Mouse (Mus musculus): Measurements from ENCODE around the gene Gm49337. TPM values are rescaled to one million over a fixed set of nuclear protein-coding genes. Genes with fewer than 3 reads are reported as not detected.

Gm49337 gene
- polyA plus RNA-seq, 1 experiment from 2014 or later: not detected

DNA sequence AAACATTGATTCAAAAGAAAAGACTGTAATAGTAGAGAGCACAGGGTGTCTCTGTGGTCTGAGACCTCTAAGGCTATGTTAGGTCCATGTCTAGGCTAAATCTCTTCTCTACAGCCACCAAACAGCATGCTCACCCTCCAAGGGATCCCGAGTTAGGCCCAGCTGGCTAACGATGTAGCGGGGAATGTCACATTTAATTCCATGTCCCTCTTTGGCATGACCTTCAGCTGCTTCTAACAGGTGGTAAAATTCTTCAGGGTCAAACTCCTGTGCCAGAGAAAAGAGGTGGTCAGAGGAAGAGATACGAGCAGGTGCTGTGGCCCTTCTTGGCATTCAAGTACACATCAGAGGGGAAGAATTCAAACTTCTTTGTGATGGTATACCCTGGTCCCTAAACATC lies 144.4 kb downstream of the Gm49337 start:
- Histone ChIP-seq H3K27me3 (ENCODE audit: insufficient read depth, poor library complexity, severe bottlenecking) (no peaks in the 10 kb centered on the region), H3K4me3 (no peak overlapping the region), H3K27ac (no peak overlapping the region), H3K36me3 (peaks cover 99% of the 10 kb centered on the region), H3K4me1 (replicated peaks) (no peaks in the 10 kb centered on the region), H3K9me3 (no peaks in the 10 kb centered on the region)
- WGBS: 95% methylated on average over 4 of the region's 4 CpGs
- no peak for DNase-seq (ENCODE audit: low spot score)

DNA sequence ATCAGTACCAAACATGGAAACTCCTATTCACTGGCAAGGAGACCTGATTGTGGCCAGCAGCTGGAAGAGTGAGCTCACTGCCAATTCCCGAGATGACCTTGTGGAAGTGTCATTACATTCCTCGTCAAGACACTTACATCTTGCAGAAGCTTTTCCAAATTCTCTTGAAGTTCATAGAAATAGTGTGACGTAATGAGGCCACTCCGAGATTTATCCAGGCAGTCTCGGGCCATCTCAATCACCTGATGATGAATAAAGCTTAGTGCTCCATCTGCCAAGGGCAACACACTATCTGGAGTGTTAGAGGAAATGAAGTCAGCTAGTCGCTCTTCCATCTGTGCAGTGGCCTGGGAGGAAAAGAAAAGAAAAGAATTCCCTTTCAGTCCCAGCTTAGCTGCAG lies 148.9 kb downstream of the Gm49337 start:
- Histone ChIP-seq H3K9me3 (no peaks in the 10 kb centered on the region), H3K27me3 (ENCODE audit: insufficient read depth, poor library complexity, severe bottlenecking) (no peaks in the 10 kb centered on the region), H3K36me3 (peaks cover 95% of the 10 kb centered on the region), H3K4me1 (replicated peaks) (no peaks in the 10 kb centered on the region), H3K4me3 (no peak overlapping the region), H3K27ac (no peak overlapping the region)
- no peak for DNase-seq (ENCODE audit: low spot score)
- WGBS: 94% methylated on average over 6 of the region's 6 CpGs

DNA sequence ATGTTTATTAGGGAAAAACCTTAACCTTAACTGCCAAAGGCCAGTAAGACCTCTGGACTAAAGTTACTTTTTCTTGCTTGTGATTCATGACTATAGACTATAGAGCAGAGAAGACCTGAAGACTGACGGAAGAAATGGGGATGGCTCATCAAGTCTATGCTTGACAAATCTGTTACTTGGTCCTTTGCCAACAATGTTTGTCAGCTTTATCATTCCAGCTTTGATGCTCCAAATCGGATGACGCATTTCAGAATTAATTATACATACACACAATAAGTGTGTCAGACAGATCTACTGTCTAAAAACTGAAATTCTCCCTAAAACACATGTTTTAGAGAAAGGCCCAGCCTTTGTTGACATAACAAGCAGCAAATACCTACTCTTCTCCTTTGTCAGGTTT lies 156.1 kb downstream of the Gm49337 start:
- Histone ChIP-seq H3K9me3 (no peaks in the 10 kb centered on the region; the same call in 1 of the 2 replicates), H3K27ac (no peak overlapping the region), H3K27me3 (ENCODE audit: insufficient read depth, poor library complexity, severe bottlenecking) (no peaks in the 10 kb centered on the region), H3K36me3 (peaks cover 72% of the 10 kb centered on the region), H3K4me3 (no peak overlapping the region), H3K4me1 (replicated peaks) (no peaks in the 10 kb centered on the region)
- WGBS: 97% methylated on average over 3 of the region's 3 CpGs
- no peak for DNase-seq (ENCODE audit: low spot score)

GRCm38 (mm10) chr4:116336294-116336693 lies 163.1 kb downstream of the Gm49337 start:
- H3K27ac ChIP-seq: no peak overlapping the region
- H3K36me3 ChIP-seq: peaks cover 5% of the 10 kb centered on the region; the same call in 1 of the 2 replicates
- no peaks in the 10 kb centered on the region for H3K4me1 ChIP-seq (replicated peaks)
- no peak for DNase-seq (ENCODE audit: low spot score)
- WGBS: 83% methylated on average over 1 of the region's 1 CpGs
- H3K9me3 ChIP-seq: no peaks in the 10 kb centered on the region
- no peaks in the 10 kb centered on the region for H3K27me3 ChIP-seq (ENCODE audit: insufficient read depth, poor library complexity, severe bottlenecking)
- no peak overlapping the region for H3K4me3 ChIP-seq

DNA sequence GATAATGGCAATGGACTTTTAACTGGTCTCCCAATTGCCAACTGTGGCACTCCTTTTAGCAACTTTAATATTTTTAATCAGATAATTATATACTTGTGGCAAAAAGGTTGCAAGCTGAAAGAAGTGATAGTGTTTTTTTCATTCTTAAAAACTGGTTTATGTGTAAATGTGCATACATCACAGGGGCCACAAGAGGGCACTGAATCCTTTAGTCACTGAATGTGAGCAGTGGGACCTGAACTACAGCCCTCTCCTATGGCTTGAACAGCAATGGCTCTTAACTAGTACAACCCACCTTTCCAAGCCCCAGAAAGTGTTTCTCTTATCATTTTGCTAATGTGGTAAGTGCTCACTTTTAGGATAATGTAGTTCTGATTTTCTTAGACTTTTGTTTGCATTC lies 168.9 kb downstream of the Gm49337 start:
- Histone ChIP-seq H3K4me1 (replicated peaks) (no peaks in the 10 kb centered on the region), H3K9me3 (no peaks in the 10 kb centered on the region), H3K4me3 (no peak overlapping the region), H3K27ac (no peak overlapping the region), H3K27me3 (ENCODE audit: insufficient read depth, poor library complexity, severe bottlenecking) (no peaks in the 10 kb centered on the region), H3K36me3 (0 out of 2 replicates have a peak, but pooled peaks cover 4% of the 10 kb centered on the region)
- DNase-seq (ENCODE audit: low spot score): peak; percentile 11

Other genes with a start within 250 kb of the Gm49337 start
- gene Dmbx1, start 233.5 kb upstream of the Gm49337 start, polyA plus RNA-seq (2016; fragmentation: Nextera tagmentation; extraction: Ambion mirVana): 3.2 and 4.0 TPM in 2 replicates
- 2.6 and 4.4 TPM in 2 replicates for gene Faah, start 155.5 kb upstream of the Gm49337 start, polyA plus RNA-seq (2016; fragmentation: Nextera tagmentation; extraction: Ambion mirVana)
- 18.0 and 19.6 TPM in 2 replicates for gene Nsun4, start 119.5 kb upstream of the Gm49337 start, polyA plus RNA-seq (2016; fragmentation: Nextera tagmentation; extraction: Ambion mirVana)
- 453 and 461 TPM in 2 replicates for gene Uqcrh, start 98.3 kb upstream of the Gm49337 start, polyA plus RNA-seq (2016; fragmentation: Nextera tagmentation; extraction: Ambion mirVana)
- gene Lrrc41, start 98.1 kb upstream of the Gm49337 start, polyA plus RNA-seq (2016; fragmentation: Nextera tagmentation; extraction: Ambion mirVana): 68.2 and 78.6 TPM in 2 replicates
- 57.3 and 75.4 TPM in 2 replicates for gene Rad54l, start 49.7 kb upstream of the Gm49337 start, polyA plus RNA-seq (2016; fragmentation: Nextera tagmentation; extraction: Ambion mirVana)
- gene Pomgnt1, start 49.5 kb upstream of the Gm49337 start, polyA plus RNA-seq (2016; fragmentation: Nextera tagmentation; extraction: Ambion mirVana): 51.9 and 55.0 TPM in 2 replicates
- gene Lurap1, start 22.0 kb upstream of the Gm49337 start, polyA plus RNA-seq (2016; fragmentation: Nextera tagmentation; extraction: Ambion mirVana): 2.1 and 2.2 TPM in 2 replicates
- gene Tspan1, start 5.8 kb upstream of the Gm49337 start, polyA plus RNA-seq (2016; fragmentation: Nextera tagmentation; extraction: Ambion mirVana): 0.26 TPM in 1 of 2 replicates, not detected in the other
- gene 1700042G07Rik, start within 50 bp of the Gm49337 start, polyA plus RNA-seq (2016; fragmentation: Nextera tagmentation; extraction: Ambion mirVana): not detected in 2 replicates
- 49.2 and 57.3 TPM in 2 replicates for gene Pik3r3, start 48.2 kb downstream of the Gm49337 start, polyA plus RNA-seq (2016; fragmentation: Nextera tagmentation; extraction: Ambion mirVana)

All from hindbrain, embryonic 10.5 days (tissue).